Comparison of ENCODE assay signal across 32 mouse cellular contexts in the genomic region with DNA sequence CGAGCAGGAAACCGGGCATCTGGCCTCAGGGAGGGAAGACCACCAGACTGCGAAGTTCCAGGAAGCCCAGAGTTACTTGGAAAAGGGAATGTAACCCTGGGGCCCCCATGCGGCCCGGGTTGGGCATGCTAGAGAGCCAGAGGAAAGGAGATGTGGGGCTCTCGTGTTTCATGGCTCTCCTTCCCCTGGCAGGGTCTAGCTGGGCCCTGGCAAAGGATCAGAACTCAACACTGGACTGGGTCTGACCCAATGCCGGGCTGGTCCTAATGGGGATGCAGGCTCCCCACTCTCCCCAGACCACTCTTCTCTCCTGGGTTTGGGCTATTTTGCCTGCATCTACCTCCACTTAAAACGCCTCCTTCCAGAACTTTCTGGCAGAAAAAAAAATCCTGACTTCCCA. TPM values are rescaled to one million over a fixed set of nuclear protein-coding genes. Genes with fewer than 3 reads are reported as not detected.
DNase-seq lines count a peak whose midpoint lies in the region; ATAC-seq and TF ChIP-seq lines count a peak whose summit lies in the region.
"Had no signal": no experiment of that assay in that cellular context is flagged by ENCODE, and none has a peak within 500 bp of the region (broad histone marks: within the 10 kb centered on the region; RNA-seq: fewer than 3 reads in every experiment).

No protein-coding gene starts in this region.

- no peaks in the 10 kb centered on the region for H3K36me3 ChIP-seq in embryonic facial prominence, embryonic 13.5 days
- H3K36me3 ChIP-seq in embryonic facial prominence, embryonic 10.5 days (replicated peaks) = no peaks in the 10 kb centered on the region
- no peaks in the 10 kb centered on the region for H3K36me3 ChIP-seq in hindbrain, postnatal 0 days (ENCODE audit: insufficient read depth, low read length)
- H3K36me3 ChIP-seq in hindbrain, embryonic 11.5 days (ENCODE audit: control insufficient read depth, insufficient read depth, low read length) = no peaks in the 10 kb centered on the region
- no peaks in the 10 kb centered on the region for H3K36me3 ChIP-seq in embryonic facial prominence, embryonic 14.5 days (ENCODE audit: control insufficient read depth, insufficient read depth, low read length)
- H3K36me3 ChIP-seq in neural tube, embryonic 15.5 days = no peaks in the 10 kb centered on the region
- H3K36me3 ChIP-seq: forebrain, embryonic 12.5 days; heart, embryonic 10.5 days; kidney, embryonic 15.5 days; liver, embryonic 15.5 days; lung, embryonic 15.5 days; neural tube, embryonic 12.5 days had no signal

- H3K9ac ChIP-seq in embryonic facial prominence, embryonic 13.5 days = no peak overlapping the region
- no peak overlapping the region for H3K9ac ChIP-seq in hindbrain, postnatal 0 days (replicated peaks; ENCODE audit: low read length)
- no peak overlapping the region for H3K9ac ChIP-seq in hindbrain, embryonic 11.5 days (ENCODE audit: low read depth, low read length)
- no peak overlapping the region for H3K9ac ChIP-seq in embryonic facial prominence, embryonic 14.5 days (ENCODE audit: low read depth, low read length)
- H3K9ac ChIP-seq in neural tube, embryonic 15.5 days (replicated peaks) = no peak overlapping the region
- H3K9ac ChIP-seq: kidney, embryonic 15.5 days; liver, embryonic 15.5 days; lung, embryonic 15.5 days had no signal

- no peak overlapping the region for H3K27ac ChIP-seq in embryonic facial prominence, embryonic 13.5 days
- no peak overlapping the region for H3K27ac ChIP-seq in embryonic facial prominence, embryonic 10.5 days (replicated peaks)
- H3K27ac ChIP-seq in hindbrain, postnatal 0 days = no peak overlapping the region
- no peak overlapping the region for H3K27ac ChIP-seq in hindbrain, embryonic 11.5 days (ENCODE audit: low read depth, low read length)
- H3K27ac ChIP-seq in embryonic facial prominence, embryonic 14.5 days (replicated peaks; ENCODE audit: low read depth, low read length) = no peak overlapping the region
- H3K27ac ChIP-seq in neural tube, embryonic 15.5 days (replicated peaks) = no peak overlapping the region
- H3K27ac ChIP-seq: forebrain, embryonic 12.5 days; heart, embryonic 10.5 days; kidney, embryonic 15.5 days; left cerebral cortex, adult 2 months; liver, embryonic 15.5 days; lung, embryonic 15.5 days; neural tube, embryonic 12.5 days had no signal

- no peak for TF ChIP-seq CTCF in hindbrain, postnatal 0 days (IDR thresholded peaks at IDR 0.05; ENCODE audit: low read depth)

- no peak for ATAC-seq in embryonic facial prominence, embryonic 13.5 days (ENCODE audit: insufficient number of reproducible peaks, insufficient read depth, low FRiP score, low TSS enrichment, low read depth)
- ATAC-seq in hindbrain, postnatal 0 days = no peak
- no peak for ATAC-seq in hindbrain, embryonic 11.5 days (ENCODE audit: low FRiP score)
- no peak for ATAC-seq in embryonic facial prominence, embryonic 14.5 days (ENCODE audit: low read depth)
- no peak for ATAC-seq in neural tube, embryonic 15.5 days (ENCODE audit: low FRiP score)
- ATAC-seq: intestine, postnatal 0 days had no signal

- no peaks in the 10 kb centered on the region for H3K27me3 ChIP-seq in embryonic facial prominence, embryonic 13.5 days
- peaks cover 29% of the 10 kb centered on the region for H3K27me3 ChIP-seq in embryonic facial prominence, embryonic 10.5 days (replicated peaks; ENCODE audit: low read depth, poor library complexity, severe bottlenecking)
- H3K27me3 ChIP-seq in hindbrain, postnatal 0 days (ENCODE audit: insufficient read depth, low read length) = no peaks in the 10 kb centered on the region
- H3K27me3 ChIP-seq in hindbrain, embryonic 11.5 days (ENCODE audit: control insufficient read depth, insufficient read depth, low read length) = no peaks in the 10 kb centered on the region
- no peaks in the 10 kb centered on the region for H3K27me3 ChIP-seq in embryonic facial prominence, embryonic 14.5 days (replicated peaks; ENCODE audit: control insufficient read depth, insufficient read depth, low read length)
- H3K27me3 ChIP-seq in neural tube, embryonic 15.5 days (replicated peaks) = no peaks in the 10 kb centered on the region
- H3K27me3 ChIP-seq: neural tube, embryonic 12.5 days had no signal

- H3K4me2 ChIP-seq in embryonic facial prominence, embryonic 13.5 days = peak overlapping the region; percentile 72
- peak overlapping the region; percentile 77; the same call in 1 of the 2 replicates for H3K4me2 ChIP-seq in hindbrain, postnatal 0 days (ENCODE audit: low read depth, low read length)
- no peak overlapping the region for H3K4me2 ChIP-seq in hindbrain, embryonic 11.5 days (replicated peaks; ENCODE audit: low read depth, low read length)
- H3K4me2 ChIP-seq in embryonic facial prominence, embryonic 14.5 days (ENCODE audit: low read depth, low read length) = peak overlapping the region; percentile 73; the same call in 1 of the 2 replicates
- H3K4me2 ChIP-seq in neural tube, embryonic 15.5 days = 0 out of 2 replicates have a peak overlapping the region, but pooled peaks have one; percentile 73

- H3K4me3 ChIP-seq in embryonic facial prominence, embryonic 13.5 days = no peak overlapping the region; the same call in 1 of the 2 replicates
- H3K4me3 ChIP-seq in embryonic facial prominence, embryonic 10.5 days = no peak overlapping the region
- no peak overlapping the region for H3K4me3 ChIP-seq in hindbrain, postnatal 0 days (ENCODE audit: low read length)
- no peak overlapping the region for H3K4me3 ChIP-seq in hindbrain, embryonic 11.5 days (ENCODE audit: low read depth, low read length)
- H3K4me3 ChIP-seq in embryonic facial prominence, embryonic 14.5 days (ENCODE audit: low read depth, low read length) = no peak overlapping the region
- no peak overlapping the region for H3K4me3 ChIP-seq in neural tube, embryonic 15.5 days (replicated peaks)

- no peaks in the 10 kb centered on the region for H3K9me3 ChIP-seq in embryonic facial prominence, embryonic 13.5 days
- no peaks in the 10 kb centered on the region for H3K9me3 ChIP-seq in embryonic facial prominence, embryonic 10.5 days
- no peaks in the 10 kb centered on the region for H3K9me3 ChIP-seq in hindbrain, postnatal 0 days (ENCODE audit: low read length)
- H3K9me3 ChIP-seq in hindbrain, embryonic 11.5 days (ENCODE audit: control insufficient read depth, low read length) = no peaks in the 10 kb centered on the region
- no peaks in the 10 kb centered on the region for H3K9me3 ChIP-seq in embryonic facial prominence, embryonic 14.5 days (ENCODE audit: control insufficient read depth, low read length)
- no peaks in the 10 kb centered on the region for H3K9me3 ChIP-seq in neural tube, embryonic 15.5 days (replicated peaks)
- H3K9me3 ChIP-seq: forebrain, embryonic 12.5 days; heart, embryonic 10.5 days; kidney, embryonic 15.5 days; liver, embryonic 15.5 days; lung, embryonic 15.5 days; megakaryocyte, embryonic 14.5 days; neural tube, embryonic 12.5 days had no signal

- no peak for DNase-seq in embryonic facial prominence, embryonic 10.5 days (ENCODE audit: low spot score)
- no peak for DNase-seq in hindbrain, postnatal 0 days (ENCODE audit: low spot score)
- DNase-seq in hindbrain, embryonic 11.5 days (ENCODE audit: low spot score) = no peak
- no peak for DNase-seq in embryonic facial prominence, embryonic 14.5 days (ENCODE audit: low spot score)
- DNase-seq in T-cell, adult 2 months (ENCODE audit: low spot score) = no peak
- DNase-seq: adrenal gland, postnatal 14 days; heart, postnatal 4 days; layer of hippocampus, adult 9-11 months; liver; lung, postnatal 36 days; midbrain, embryonic 14.5 days; right cerebral cortex, adult 18-20 months; right cerebral cortex, postnatal 4 days; thymus, adult 2 months; thymus, postnatal 4 days had no signal

- H3K4me1 ChIP-seq in embryonic facial prominence, embryonic 13.5 days = peaks cover 12% of the 10 kb centered on the region
- peaks cover 17% of the 10 kb centered on the region for H3K4me1 ChIP-seq in embryonic facial prominence, embryonic 10.5 days
- H3K4me1 ChIP-seq in hindbrain, postnatal 0 days (ENCODE audit: insufficient read depth, low read length) = no peaks in the 10 kb centered on the region
- H3K4me1 ChIP-seq in hindbrain, embryonic 11.5 days (replicated peaks; ENCODE audit: control insufficient read depth, insufficient read depth, low read length) = no peaks in the 10 kb centered on the region
- 0 out of 2 replicates have a peak, but pooled peaks cover 5% of the 10 kb centered on the region for H3K4me1 ChIP-seq in embryonic facial prominence, embryonic 14.5 days (ENCODE audit: control insufficient read depth, insufficient read depth, low read length)
- H3K4me1 ChIP-seq in neural tube, embryonic 15.5 days = peaks cover 16% of the 10 kb centered on the region
- H3K4me1 ChIP-seq: neural tube, embryonic 12.5 days had no signal

- 65% methylated on average over 8 of the region's 8 CpGs for WGBS in embryonic facial prominence, embryonic 13.5 days
- WGBS in embryonic facial prominence, embryonic 10.5 days = 72% methylated on average over 8 of the region's 8 CpGs
- 73% methylated on average over 8 of the region's 8 CpGs for WGBS in hindbrain, postnatal 0 days
- 73% methylated on average over 8 of the region's 8 CpGs for WGBS in hindbrain, embryonic 11.5 days
- 60% methylated on average over 7 of the region's 8 CpGs for WGBS in embryonic facial prominence, embryonic 14.5 days
- WGBS in neural tube, embryonic 15.5 days = 77% methylated on average over 8 of the region's 8 CpGs

RNA-seq across cellular contexts. Expression of gene Cib2, which starts 1.3 kb away (rescaled TPM):
- 36.0 and 36.4 TPM in 2 replicates for polyA plus RNA-seq in embryonic facial prominence, embryonic 13.5 days (2015; fragmentation: Nextera tagmentation; extraction: Ambion mirVana)
- 9.9 TPM in 2 replicates for polyA plus RNA-seq in embryonic facial prominence, embryonic 10.5 days (2016; fragmentation: Nextera tagmentation; extraction: Ambion mirVana)
- 43.4 and 53.8 TPM in 2 replicates for total RNA-seq in hindbrain, postnatal 0 days (2014; rRNA removed)
- 88.1 and 89.9 TPM in 2 replicates for polyA plus RNA-seq in hindbrain, postnatal 0 days (2015; fragmentation: Nextera tagmentation; extraction: Ambion mirVana)
- 19.1 and 20.8 TPM in 2 replicates for polyA plus RNA-seq in hindbrain, embryonic 11.5 days (2014; fragmentation: Nextera tagmentation; extraction: Ambion mirVana)
- 18.8 and 22.4 TPM in 2 replicates for polyA plus RNA-seq in embryonic facial prominence, embryonic 14.5 days (2014; fragmentation: Nextera tagmentation; extraction: Ambion mirVana)
- polyA plus RNA-seq in neural tube, embryonic 15.5 days (2015; fragmentation: Nextera tagmentation; extraction: Ambion mirVana) = 63.6 and 76.2 TPM in 2 replicates
- total RNA-seq: common myeloid progenitor, adult 5-6 weeks had no signal

RNA-seq across cellular contexts. Expression of gene Sh2d7, which starts 19.9 kb away (rescaled TPM):
- not detected in 2 replicates for polyA plus RNA-seq in embryonic facial prominence, embryonic 13.5 days (2015; fragmentation: Nextera tagmentation; extraction: Ambion mirVana)
- polyA plus RNA-seq in embryonic facial prominence, embryonic 10.5 days (2016; fragmentation: Nextera tagmentation; extraction: Ambion mirVana) = not detected in 2 replicates
- total RNA-seq in hindbrain, postnatal 0 days (2014; rRNA removed) = not detected in 2 replicates
- 0.09 TPM in 1 of 2 replicates, not detected in the other for polyA plus RNA-seq in hindbrain, postnatal 0 days (2015; fragmentation: Nextera tagmentation; extraction: Ambion mirVana)
- 0.08 and 0.18 TPM in 2 replicates for polyA plus RNA-seq in hindbrain, embryonic 11.5 days (2014; fragmentation: Nextera tagmentation; extraction: Ambion mirVana)
- polyA plus RNA-seq in embryonic facial prominence, embryonic 14.5 days (2014; fragmentation: Nextera tagmentation; extraction: Ambion mirVana) = not detected in 2 replicates
- 0.13 TPM in 1 of 2 replicates, not detected in the other for polyA plus RNA-seq in neural tube, embryonic 15.5 days (2015; fragmentation: Nextera tagmentation; extraction: Ambion mirVana)
- total RNA-seq: adrenal gland, postnatal 14 days; common myeloid progenitor, adult 5-6 weeks; heart, postnatal 4 days; left cerebral cortex, postnatal 36 days had no signal
- polyA plus RNA-seq: erythroblast, embryonic 14.5 days; gonadal fat pad, adult 2 months; heart, embryonic 10.5 days; heart, embryonic 16.5 days; intestine, postnatal 0 days; kidney, embryonic 15.5 days; liver, embryonic 15.5 days; lung, embryonic 15.5 days; midbrain, embryonic 14.5 days; neural tube, embryonic 12.5 days; stomach, embryonic 16.5 days had no signal

RNA-seq across cellular contexts. Expression of gene Idh3a, which starts 27.4 kb away (rescaled TPM):
- 103 and 110 TPM in 2 replicates for polyA plus RNA-seq in embryonic facial prominence, embryonic 13.5 days (2015; fragmentation: Nextera tagmentation; extraction: Ambion mirVana)
- 119 and 122 TPM in 2 replicates for polyA plus RNA-seq in embryonic facial prominence, embryonic 10.5 days (2016; fragmentation: Nextera tagmentation; extraction: Ambion mirVana)
- total RNA-seq in hindbrain, postnatal 0 days (2014; rRNA removed) = 87.8 and 94.2 TPM in 2 replicates
- polyA plus RNA-seq in hindbrain, postnatal 0 days (2015; fragmentation: Nextera tagmentation; extraction: Ambion mirVana) = 208 and 217 TPM in 2 replicates
- polyA plus RNA-seq in hindbrain, embryonic 11.5 days (2014; fragmentation: Nextera tagmentation; extraction: Ambion mirVana) = 118 and 131 TPM in 2 replicates
- polyA plus RNA-seq in embryonic facial prominence, embryonic 14.5 days (2014; fragmentation: Nextera tagmentation; extraction: Ambion mirVana) = 136 and 159 TPM in 2 replicates
- 167 and 173 TPM in 2 replicates for polyA plus RNA-seq in neural tube, embryonic 15.5 days (2015; fragmentation: Nextera tagmentation; extraction: Ambion mirVana)

RNA-seq across cellular contexts. Expression of gene Dmxl2, which starts 57.3 kb away (rescaled TPM):
- polyA plus RNA-seq in embryonic facial prominence, embryonic 13.5 days (2015; fragmentation: Nextera tagmentation; extraction: Ambion mirVana) = 6.5 and 9.3 TPM in 2 replicates
- polyA plus RNA-seq in embryonic facial prominence, embryonic 10.5 days (2016; fragmentation: Nextera tagmentation; extraction: Ambion mirVana) = 6.1 and 6.4 TPM in 2 replicates
- total RNA-seq in hindbrain, postnatal 0 days (2014; rRNA removed) = 106 and 124 TPM in 2 replicates
- polyA plus RNA-seq in hindbrain, postnatal 0 days (2015; fragmentation: Nextera tagmentation; extraction: Ambion mirVana) = 42.9 and 46.2 TPM in 2 replicates
- polyA plus RNA-seq in hindbrain, embryonic 11.5 days (2014; fragmentation: Nextera tagmentation; extraction: Ambion mirVana) = 19.4 and 25.8 TPM in 2 replicates
- 7.7 and 8.3 TPM in 2 replicates for polyA plus RNA-seq in embryonic facial prominence, embryonic 14.5 days (2014; fragmentation: Nextera tagmentation; extraction: Ambion mirVana)
- 55.3 and 60.5 TPM in 2 replicates for polyA plus RNA-seq in neural tube, embryonic 15.5 days (2015; fragmentation: Nextera tagmentation; extraction: Ambion mirVana)
